Mouse (Mus musculus): ENCODE measurements at regions not wholly inside any gene's neighbourhood (a gene's known extent, or its start where the extent isn't known, plus 50 kb on each side); places are given as distances from the start of the nearest gene placed in this dataset.

- DNase-seq: no peak
Observed at GRCm38 (mm10) chr8:42144220-42144619, 727.3 kb upstream of the Frg1 start.

DNA sequence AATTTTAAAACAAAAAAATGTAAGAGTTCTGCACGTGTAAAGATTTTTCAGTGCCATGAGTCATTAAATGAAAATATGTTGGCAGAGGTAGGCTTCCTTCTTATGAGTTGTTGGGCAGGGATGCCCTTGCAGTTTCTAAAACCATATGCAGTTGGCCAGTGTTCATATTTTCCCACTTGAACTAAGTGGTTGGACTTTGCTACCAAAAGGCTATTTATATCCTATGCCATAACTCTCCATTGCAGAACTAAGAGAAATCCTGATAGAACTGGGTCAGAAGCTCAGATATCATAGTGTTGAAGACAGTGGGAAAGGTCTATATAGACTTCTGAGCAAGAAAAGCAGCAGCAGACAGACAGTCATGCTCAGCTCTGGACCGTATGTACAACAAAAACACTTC, 690.7 kb upstream of the Frg1 start:
- no peak for DNase-seq

DNA sequence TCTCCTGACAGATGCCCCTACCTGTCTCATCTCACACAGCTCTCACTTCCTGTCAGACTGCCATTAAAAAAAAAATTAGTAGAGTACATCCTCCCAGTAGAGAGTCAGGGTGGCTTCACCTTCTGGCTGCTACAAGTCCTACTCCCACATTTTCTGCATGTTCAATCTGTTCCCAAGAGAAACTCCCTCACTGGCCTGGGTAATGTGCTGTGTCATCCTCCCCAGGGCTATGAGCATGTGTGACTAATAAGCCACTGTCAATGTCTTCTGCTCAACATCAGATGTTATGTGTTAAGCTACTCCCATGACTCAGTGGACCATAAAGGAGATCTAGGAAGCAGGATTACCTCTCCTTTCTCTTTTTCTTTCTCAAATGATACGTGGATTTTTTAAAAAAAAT, 652.4 kb upstream of the Frg1 start:
- DNase-seq: no peak

- DNase-seq: no peak
Observed at GRCm38 (mm10) chr8:42043526-42043925, 626.7 kb upstream of the Frg1 start.

GRCm38 (mm10) chr8:42039245-42039644, 622.4 kb upstream of the Frg1 start:
- DNase-seq: no peak

DNA sequence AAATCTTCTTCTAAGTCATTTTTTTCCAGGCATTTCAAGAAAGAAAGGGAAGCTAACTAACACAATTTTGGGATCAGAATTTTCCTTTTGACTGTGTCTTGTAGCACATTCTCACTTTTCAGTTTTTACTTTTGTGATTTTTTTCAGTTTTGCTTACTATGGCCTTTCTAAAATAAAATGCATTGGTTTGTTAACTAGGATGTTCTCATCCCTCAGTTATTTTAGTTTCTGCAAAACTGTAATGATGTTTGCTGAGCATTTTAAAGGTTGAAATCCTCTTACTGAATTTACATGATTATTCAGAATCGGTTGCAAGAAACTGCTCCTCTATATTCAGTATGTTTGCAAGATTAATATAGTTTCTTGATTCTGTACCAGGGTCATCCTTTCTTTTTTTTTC, 610.1 kb upstream of the Frg1 start:
- DNase-seq: no peak

DNA sequence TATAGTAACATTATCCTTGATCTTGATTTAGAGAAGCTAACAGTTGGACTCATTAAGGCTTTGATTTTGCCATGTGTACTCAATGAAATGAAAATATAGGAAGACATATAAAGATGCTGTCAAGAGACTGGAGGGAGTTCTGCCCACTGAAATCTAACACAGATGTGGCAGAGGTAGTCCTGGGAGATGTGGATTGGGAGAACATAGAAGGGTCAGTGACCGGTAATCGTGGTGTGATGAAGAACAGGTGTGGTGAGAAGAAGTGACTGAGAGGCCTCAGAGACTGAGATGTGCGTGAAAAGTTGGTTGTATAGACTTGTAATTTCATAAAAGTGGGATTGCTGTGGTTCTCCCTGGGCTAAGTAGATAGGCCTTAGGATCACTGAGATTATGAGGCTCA, 600.9 kb upstream of the Frg1 start:
- no peak for DNase-seq

DNA sequence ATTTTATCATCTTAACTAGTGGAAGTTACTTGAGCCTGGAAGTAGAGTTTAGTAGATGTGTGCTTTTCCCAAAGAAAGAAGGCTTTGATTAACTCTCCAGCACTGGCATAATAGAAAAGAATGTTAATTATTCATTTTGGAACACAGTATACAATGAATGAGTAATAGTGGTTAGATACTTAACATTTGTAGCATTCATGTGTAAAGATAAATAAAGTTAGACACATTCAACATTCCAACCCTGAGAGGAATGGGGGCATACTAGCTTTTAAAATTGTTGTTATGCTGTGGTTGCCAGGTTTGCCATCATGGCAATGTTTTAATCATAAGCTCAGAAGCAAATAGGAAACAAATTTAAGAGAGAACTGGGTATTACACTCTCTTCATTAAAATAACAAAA, 586.3 kb upstream of the Frg1 start:
- DNase-seq: no peak

- DNase-seq: no peak
Observed at GRCm38 (mm10) chr8:41989040-41989501, 572.2 kb upstream of the Frg1 start.

DNA sequence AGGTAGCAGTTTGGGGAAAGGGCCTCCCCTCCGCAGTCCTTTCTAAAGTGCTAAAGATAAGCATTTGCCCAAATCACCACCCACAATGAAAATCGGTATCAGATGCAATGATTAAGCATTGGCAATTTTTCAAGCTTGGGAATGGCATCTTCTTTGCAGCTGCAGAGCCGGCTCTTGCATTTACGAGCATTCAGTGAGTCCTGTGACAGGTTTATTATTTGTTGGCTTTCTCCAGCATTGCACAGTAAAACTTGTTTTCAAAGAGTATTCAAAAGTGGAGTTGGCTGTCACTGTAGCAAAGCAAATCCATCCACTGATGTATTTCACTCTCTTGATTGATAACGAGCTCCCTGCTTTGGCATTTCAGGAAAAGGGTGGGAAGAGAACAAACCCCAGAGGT, 571.3 kb upstream of the Frg1 start:
- no peak for DNase-seq

GRCm38 (mm10) chr8:41987417-41987816, 570.5 kb upstream of the Frg1 start:
- no peak for DNase-seq

- no peak for DNase-seq
Observed at GRCm38 (mm10) chr8:41972416-41972815, 555.5 kb upstream of the Frg1 start.

DNA sequence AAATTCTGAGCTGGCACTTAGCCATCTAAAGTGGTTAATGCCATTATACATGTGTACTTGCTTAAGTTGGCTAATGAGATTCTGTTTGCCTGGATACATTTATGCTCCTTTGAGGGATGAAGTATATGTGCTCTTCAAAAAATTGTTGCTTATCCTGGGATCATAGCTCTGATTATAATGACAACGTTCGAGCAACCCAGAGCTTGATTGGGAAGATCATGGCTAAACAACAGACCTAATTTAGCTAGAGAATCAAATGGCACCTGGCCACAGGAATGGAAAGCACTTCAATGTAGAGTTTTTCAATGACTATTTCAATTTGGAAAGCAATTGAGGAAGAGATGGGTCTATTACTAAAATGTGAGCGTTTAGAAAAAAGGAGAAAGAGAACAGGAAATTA, 553.7 kb upstream of the Frg1 start:
- no peak for DNase-seq

DNA sequence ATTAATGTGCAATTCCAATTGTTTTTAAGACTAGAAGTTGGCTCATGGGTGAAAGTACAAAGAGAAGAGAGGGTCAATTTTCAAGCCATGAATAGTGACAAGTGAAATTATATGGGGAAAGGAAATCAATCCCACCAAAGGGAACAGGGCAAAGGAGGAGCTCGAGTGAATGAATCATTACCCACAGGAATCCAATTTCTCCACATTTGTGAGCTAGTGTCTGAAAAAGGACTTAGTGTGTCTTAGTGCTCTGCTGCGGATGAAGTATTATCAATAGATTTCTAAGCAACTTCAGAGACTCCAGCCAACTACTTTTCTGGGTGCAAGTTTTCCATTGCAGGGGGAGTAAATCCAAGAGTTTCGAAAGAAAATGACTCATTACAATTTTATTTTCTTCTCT, 552.5 kb upstream of the Frg1 start:
- no peak for DNase-seq

DNA sequence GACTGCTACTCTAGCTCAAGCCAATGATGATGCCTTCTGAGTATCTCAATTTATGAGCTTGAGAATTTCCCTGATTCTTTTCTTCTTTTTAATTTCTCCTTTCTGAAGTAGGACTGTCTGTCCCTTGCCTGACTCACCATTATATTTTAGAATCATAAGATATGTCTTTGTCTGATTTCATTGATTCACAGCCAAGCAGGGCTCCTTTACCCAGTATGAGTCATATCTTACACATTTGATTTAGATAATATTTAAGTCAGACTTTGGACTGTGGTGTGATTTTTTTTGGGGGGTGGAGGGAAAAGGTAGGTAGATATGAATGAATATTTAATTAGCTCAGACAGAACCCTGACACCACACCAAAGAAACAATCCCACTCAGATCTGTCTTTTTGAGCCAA, 547.2 kb upstream of the Frg1 start:
- no peak for DNase-seq

DNA sequence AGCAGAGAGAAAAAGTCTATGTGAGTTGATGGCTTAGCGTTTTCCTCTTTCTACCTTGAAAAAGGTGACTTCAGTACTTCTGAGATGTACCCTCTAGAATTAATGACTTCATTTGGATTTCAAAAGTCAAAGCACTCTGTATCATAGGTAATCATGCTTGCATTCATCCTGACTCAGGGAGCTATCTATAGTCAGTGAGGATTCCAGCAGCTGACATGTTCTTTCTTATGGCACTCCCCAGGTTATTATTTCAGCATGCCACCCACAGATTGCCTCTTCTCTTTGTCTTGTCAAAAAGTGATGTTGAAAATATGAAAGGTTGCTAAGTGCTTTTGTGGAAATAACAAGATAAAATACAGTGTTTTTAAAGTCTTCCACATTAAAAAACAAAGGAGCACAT, 540.0 kb upstream of the Frg1 start:
- DNase-seq: no peak

GRCm38 (mm10) chr8:41950736-41951135, 533.9 kb upstream of the Frg1 start:
- DNase-seq: no peak

DNA sequence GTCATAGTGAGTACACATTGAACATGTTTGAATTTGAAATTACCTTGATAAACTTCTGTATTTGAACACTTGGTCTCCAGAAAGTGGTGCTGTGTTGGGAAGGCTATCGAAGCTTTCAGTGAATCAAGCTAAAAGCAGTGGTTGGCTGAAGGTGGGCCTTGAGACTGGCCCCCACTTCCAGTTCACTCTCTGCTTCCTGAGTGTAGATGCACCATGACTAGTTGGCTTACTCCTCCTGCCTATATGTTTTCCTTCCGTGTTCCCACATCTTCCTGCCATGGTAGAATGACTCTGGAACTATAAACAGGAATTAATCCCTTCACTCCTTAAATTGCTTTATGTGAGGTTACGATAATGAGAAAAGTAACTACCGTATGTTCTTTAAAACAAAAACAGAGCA, 522.4 kb upstream of the Frg1 start:
- no peak for DNase-seq

- DNase-seq: no peak
Observed at GRCm38 (mm10) chr8:41921106-41921505, 504.2 kb upstream of the Frg1 start.

DNA sequence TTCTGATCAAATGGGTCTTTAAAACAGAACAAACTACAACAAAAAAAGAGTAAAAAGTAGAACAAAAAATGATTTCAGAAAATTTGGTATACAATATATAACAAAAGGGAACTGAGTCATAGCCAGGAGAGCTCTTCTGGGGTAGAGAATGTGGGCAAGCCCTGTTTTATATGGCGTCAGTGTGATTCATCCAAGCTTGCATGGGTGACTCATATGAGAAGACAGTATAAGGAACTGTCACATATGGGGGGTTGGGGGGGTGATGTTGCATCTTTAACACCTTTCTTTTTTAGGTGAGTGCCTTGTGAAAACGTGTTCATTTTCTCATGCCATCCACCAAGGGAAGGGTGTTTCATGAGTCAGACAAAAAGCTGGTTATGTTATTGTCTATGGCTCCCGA, 503.7 kb upstream of the Frg1 start:
- no peak for DNase-seq

GRCm38 (mm10) chr8:41878029-41878748, 461.3 kb upstream of the Frg1 start:
- no peak for DNase-seq

- DNase-seq: no peak
Observed at GRCm38 (mm10) chr8:41869681-41870356, 452.9 kb upstream of the Frg1 start.

- no peak for DNase-seq
Observed at GRCm38 (mm10) chr8:41860918-41861317, 444.0 kb upstream of the Frg1 start.

DNA sequence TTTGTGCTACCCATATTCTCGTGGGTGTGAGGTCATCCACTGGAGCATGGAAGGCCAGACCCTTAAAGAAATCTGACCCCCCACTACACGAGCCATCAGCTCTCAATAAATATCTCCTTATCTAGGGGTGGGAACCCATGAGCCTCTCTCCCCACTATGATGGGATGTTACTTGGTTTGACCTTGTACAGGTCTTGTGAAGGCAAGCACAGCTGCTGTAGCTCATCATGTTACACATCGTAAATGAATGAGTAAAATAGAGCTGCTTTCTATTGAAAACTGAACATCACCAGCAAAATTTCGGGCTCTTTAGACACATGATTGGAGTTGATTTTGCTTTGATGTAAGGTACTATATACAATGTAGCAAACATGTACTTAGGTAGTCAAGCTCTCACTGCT, 414.8 kb upstream of the Frg1 start:
- DNase-seq: no peak
